Mouse (Mus musculus): ENCODE measurements around the gene Brd4. TPM values are rescaled to one million over a fixed set of nuclear protein-coding genes. Genes with fewer than 3 reads are reported as not detected.

Brd4 gene
- 17.3 and 17.6 TPM in 2 replicates for polyA plus RNA-seq (2012; rRNA removed)

GRCm38 (mm10) chr17:32284262-32285137 lies at the start of gene Brd4:
Brd4 (minus strand) TSS chr17:32284722.
- H3K4me1 ChIP-seq (ENCODE audit: control insufficient read depth, insufficient read depth, low read length), result peaks cover 5% of the 10 kb centered on the region
- peak within 1 kb of the TSS; percentile 99 for H3K4me3 ChIP-seq (ENCODE audit: control insufficient read depth, low read depth, low read length)
- H3K27ac ChIP-seq (ENCODE audit: control insufficient read depth, insufficient read depth, low read depth, low read length), result peak within 1 kb of the TSS; percentile 94
- H3K27me3 ChIP-seq (ENCODE audit: control insufficient read depth, insufficient read depth, low read length), result no peaks in the 10 kb centered on the region
- TF ChIP-seq POLR2A (IDR thresholded peaks at IDR 0.05; ENCODE audit: control insufficient read depth, low read depth, low read length) (peak; percentile 97), CTCF (IDR thresholded peaks at IDR 0.05; ENCODE audit: control insufficient read depth, insufficient read depth, insufficient replicate concordance, low read depth, low read length) (no peak)
- no peaks in the 10 kb centered on the region for H3K36me3 ChIP-seq (ENCODE audit: control insufficient read depth, insufficient read depth, low read length)

GRCm38 (mm10) chr17:32333675-32334303 lies 49.3 kb upstream of the Brd4 start:
- no peak overlapping the region for H3K27ac ChIP-seq (ENCODE audit: control insufficient read depth, insufficient read depth, low read depth, low read length)
- H3K36me3 ChIP-seq (ENCODE audit: control insufficient read depth, insufficient read depth, low read length), result no peaks in the 10 kb centered on the region; the same call in none of the 2 replicates
- no peak overlapping the region for H3K4me3 ChIP-seq (ENCODE audit: control insufficient read depth, low read depth, low read length)
- TF ChIP-seq POLR2A (IDR thresholded peaks at IDR 0.05; ENCODE audit: control insufficient read depth, low read depth, low read length), result no peak
- TF ChIP-seq CTCF (IDR thresholded peaks at IDR 0.05; ENCODE audit: control insufficient read depth, insufficient read depth, insufficient replicate concordance, low read depth, low read length), result no peak
- H3K4me1 ChIP-seq (ENCODE audit: control insufficient read depth, insufficient read depth, low read length), result no peaks in the 10 kb centered on the region
- H3K27me3 ChIP-seq (ENCODE audit: control insufficient read depth, insufficient read depth, low read length), result no peaks in the 10 kb centered on the region

GRCm38 (mm10) chr17:32327501-32327900 lies 43.0 kb upstream of the Brd4 start:
- H3K4me1 ChIP-seq (ENCODE audit: control insufficient read depth, insufficient read depth, low read length), result no peaks in the 10 kb centered on the region
- no peak for TF ChIP-seq POLR2A (IDR thresholded peaks at IDR 0.05; ENCODE audit: control insufficient read depth, low read depth, low read length)
- TF ChIP-seq CTCF (IDR thresholded peaks at IDR 0.05; ENCODE audit: control insufficient read depth, insufficient read depth, insufficient replicate concordance, low read depth, low read length), result no peak
- no peak overlapping the region for H3K4me3 ChIP-seq (ENCODE audit: control insufficient read depth, low read depth, low read length)
- no peaks in the 10 kb centered on the region for H3K27me3 ChIP-seq (ENCODE audit: control insufficient read depth, insufficient read depth, low read length)
- H3K27ac ChIP-seq (ENCODE audit: control insufficient read depth, insufficient read depth, low read depth, low read length), result no peak overlapping the region
- no peaks in the 10 kb centered on the region; the same call in none of the 2 replicates for H3K36me3 ChIP-seq (ENCODE audit: control insufficient read depth, insufficient read depth, low read length)

- Histone ChIP-seq H3K27me3 (ENCODE audit: control insufficient read depth, insufficient read depth, low read length) (no peaks in the 10 kb centered on the region), H3K36me3 (ENCODE audit: control insufficient read depth, insufficient read depth, low read length) (no peaks in the 10 kb centered on the region; the same call in 1 of the 2 replicates), H3K4me3 (ENCODE audit: control insufficient read depth, low read depth, low read length) (no peak overlapping the region; the same call in 1 of the 2 replicates), H3K27ac (ENCODE audit: control insufficient read depth, insufficient read depth, low read depth, low read length) (no peak overlapping the region), H3K4me1 (ENCODE audit: control insufficient read depth, insufficient read depth, low read length) (peaks cover 2% of the 10 kb centered on the region; the same call in 1 of the 2 replicates)
- TF ChIP-seq POLR2A (IDR thresholded peaks at IDR 0.05; ENCODE audit: control insufficient read depth, low read depth, low read length) (no peak), CTCF (IDR thresholded peaks at IDR 0.05; ENCODE audit: control insufficient read depth, insufficient read depth, insufficient replicate concordance, low read depth, low read length) (no peak)
These were observed 38.3 kb upstream of the Brd4 start for GRCm38 (mm10) chr17:32322809-32323208.

- Histone ChIP-seq H3K4me1 (ENCODE audit: control insufficient read depth, insufficient read depth, low read length) (peaks cover 2% of the 10 kb centered on the region; the same call in 1 of the 2 replicates), H3K27ac (ENCODE audit: control insufficient read depth, insufficient read depth, low read depth, low read length) (peak overlapping the region; percentile 75), H3K36me3 (ENCODE audit: control insufficient read depth, insufficient read depth, low read length) (no peaks in the 10 kb centered on the region), H3K4me3 (ENCODE audit: control insufficient read depth, low read depth, low read length) (peak overlapping the region; percentile 94), H3K27me3 (ENCODE audit: control insufficient read depth, insufficient read depth, low read length) (no peaks in the 10 kb centered on the region)
- TF ChIP-seq CTCF (IDR thresholded peaks at IDR 0.05; ENCODE audit: control insufficient read depth, insufficient read depth, insufficient replicate concordance, low read depth, low read length), result no peak
- no peak for TF ChIP-seq POLR2A (IDR thresholded peaks at IDR 0.05; ENCODE audit: control insufficient read depth, low read depth, low read length)
These were observed 37.3 kb upstream of the Brd4 start for GRCm38 (mm10) chr17:32321836-32322235.

- H3K27ac ChIP-seq (ENCODE audit: control insufficient read depth, insufficient read depth, low read depth, low read length), result peak overlapping the region; percentile 75
- H3K36me3 ChIP-seq (ENCODE audit: control insufficient read depth, insufficient read depth, low read length), result no peaks in the 10 kb centered on the region
- H3K27me3 ChIP-seq (ENCODE audit: control insufficient read depth, insufficient read depth, low read length), result no peaks in the 10 kb centered on the region
- peak overlapping the region; percentile 94 for H3K4me3 ChIP-seq (ENCODE audit: control insufficient read depth, low read depth, low read length)
- peaks cover 2% of the 10 kb centered on the region; the same call in 1 of the 2 replicates for H3K4me1 ChIP-seq (ENCODE audit: control insufficient read depth, insufficient read depth, low read length)
- TF ChIP-seq POLR2A (IDR thresholded peaks at IDR 0.05; ENCODE audit: control insufficient read depth, low read depth, low read length) (no peak), CTCF (IDR thresholded peaks at IDR 0.05; ENCODE audit: control insufficient read depth, insufficient read depth, insufficient replicate concordance, low read depth, low read length) (no peak; the same call in 1 of the 2 replicates)
These were observed 36.8 kb upstream of the Brd4 start for GRCm38 (mm10) chr17:32321390-32321734.

Measured in testis, adult 2 months (tissue).